Mouse (Mus musculus): ENCODE data around the gene Slc9a5. TPM values are rescaled to one million over a fixed set of nuclear protein-coding genes. Genes with fewer than 3 reads are reported as not detected.

The Slc9a5 gene
- total RNA-seq, 2 experiments from 2014 or later = 39.1 to 42.6 TPM

DNA sequence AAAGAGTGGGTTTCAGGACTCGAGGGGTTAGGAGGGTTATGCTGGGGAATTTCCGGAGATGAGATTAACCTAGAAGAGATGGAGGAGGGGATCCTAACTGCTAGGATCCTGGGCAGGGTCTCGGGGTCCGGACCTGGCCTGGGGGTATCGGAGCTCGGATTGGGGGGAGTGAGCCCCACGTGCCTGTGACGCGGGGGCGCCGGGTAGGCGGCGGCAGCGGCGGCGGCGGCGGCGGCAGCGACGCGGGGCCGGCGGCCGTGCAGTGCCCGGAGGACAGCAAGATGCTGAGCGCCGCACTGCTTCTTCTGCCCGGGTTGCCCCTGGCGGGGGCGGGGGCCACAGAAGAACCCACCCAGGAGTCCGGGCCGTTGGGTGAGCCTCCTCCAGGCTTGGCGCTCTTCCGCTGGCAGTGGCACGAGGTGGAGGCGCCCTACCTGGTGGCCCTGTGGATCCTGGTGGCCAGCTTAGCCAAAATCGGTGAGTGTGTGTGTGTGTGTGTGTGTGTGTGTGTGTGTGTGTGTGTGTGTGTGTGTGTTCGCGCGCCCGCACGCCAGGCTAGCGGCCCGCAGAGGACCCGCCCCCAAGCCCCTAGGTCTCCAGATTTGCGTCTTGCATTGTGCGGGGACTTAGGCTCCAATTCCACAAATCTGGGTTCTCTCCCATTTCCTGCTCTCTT lies 591 bp downstream of the Slc9a5 start:
- DNase-seq (ENCODE audit: low spot score in 2 of 2) = peak; percentile 25 to 35
- intact Hi-C loops (cut with DNase I) = loop anchor here (2.0 kb wide), 1 partner anchor 22 kb away; the partner anchor contains the start of genes Lrrc29 and Tmem208

DNA sequence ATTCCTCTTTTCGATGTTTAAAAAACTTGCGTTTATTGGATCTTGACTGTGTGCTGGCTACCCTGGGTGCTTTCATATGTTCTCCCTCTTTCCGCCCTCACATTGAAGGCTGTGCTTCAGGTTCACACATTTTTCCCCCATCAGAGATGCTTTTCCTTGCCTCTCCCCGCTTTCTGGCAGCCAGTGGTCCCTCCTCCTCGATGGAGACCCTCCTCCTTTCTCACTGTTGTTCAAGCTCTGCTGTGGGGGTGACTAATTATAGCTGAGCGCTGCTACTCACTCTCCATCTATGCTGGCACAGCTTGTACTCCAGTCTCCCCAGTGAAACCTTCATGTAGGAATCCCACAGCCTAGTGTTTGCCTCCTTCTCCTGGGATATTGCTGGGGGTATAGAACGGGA lies 1.5 kb downstream of the Slc9a5 start:
- peak; percentile 42 to 55 for DNase-seq (ENCODE audit: low spot score in 2 of 2)
- intact Hi-C loops (cut with DNase I) = loop anchor here (10.0 kb wide), 1 partner anchor 125 kb away; the partner anchor contains the start of gene Tppp3

DNA sequence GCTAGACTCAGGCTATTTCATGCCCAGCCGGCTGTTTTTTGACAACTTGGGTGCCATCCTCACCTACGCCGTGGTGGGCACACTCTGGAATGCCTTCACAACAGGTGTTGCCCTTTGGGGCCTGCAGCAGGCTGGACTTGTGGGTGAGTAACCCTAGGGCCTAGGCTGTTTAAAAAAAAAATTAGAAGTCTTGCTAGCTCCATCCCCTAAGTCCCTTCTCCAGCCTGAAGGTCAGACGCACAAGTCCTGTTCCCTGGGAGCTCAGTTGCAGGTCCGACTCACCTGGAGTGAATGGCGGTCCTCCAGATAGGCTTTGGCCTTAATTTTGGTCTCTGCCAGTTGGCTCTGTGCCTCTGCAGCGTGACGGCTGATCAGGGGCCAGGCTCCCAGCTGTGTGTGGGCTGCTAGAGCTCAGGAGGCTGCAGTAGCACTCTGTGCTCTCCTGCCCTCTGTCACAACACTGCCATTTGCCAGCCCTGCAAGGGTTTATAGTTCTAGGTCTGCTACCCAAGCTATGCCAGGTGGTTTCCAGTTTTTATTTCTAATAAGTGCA lies 5.0 kb downstream of the Slc9a5 start:
- no peak for DNase-seq (ENCODE audit: low spot score in 2 of 2)
- intact Hi-C loops (cut with DNase I) = loop anchor here (10.0 kb wide), 1 partner anchor 121 kb away; the partner anchor contains the start of gene Tppp3

- DNase-seq (ENCODE audit: low spot score in 2 of 2) = no peak
- intact Hi-C loops (cut with DNase I) = loop anchor here (10.0 kb wide), 1 partner anchor 120 kb away; the partner anchor contains the start of gene Tppp3
These were observed 5.9 kb downstream of the Slc9a5 start for GRCm38 (mm10) chr8:105354549-105354948.

- intact Hi-C loops (cut with DNase I) = loop anchor here (10.0 kb wide), 1 partner anchor 119 kb away; the partner anchor contains the start of gene Tppp3
These were observed 6.8 kb downstream of the Slc9a5 start for GRCm38 (mm10) chr8:105355179-105356024.

DNA sequence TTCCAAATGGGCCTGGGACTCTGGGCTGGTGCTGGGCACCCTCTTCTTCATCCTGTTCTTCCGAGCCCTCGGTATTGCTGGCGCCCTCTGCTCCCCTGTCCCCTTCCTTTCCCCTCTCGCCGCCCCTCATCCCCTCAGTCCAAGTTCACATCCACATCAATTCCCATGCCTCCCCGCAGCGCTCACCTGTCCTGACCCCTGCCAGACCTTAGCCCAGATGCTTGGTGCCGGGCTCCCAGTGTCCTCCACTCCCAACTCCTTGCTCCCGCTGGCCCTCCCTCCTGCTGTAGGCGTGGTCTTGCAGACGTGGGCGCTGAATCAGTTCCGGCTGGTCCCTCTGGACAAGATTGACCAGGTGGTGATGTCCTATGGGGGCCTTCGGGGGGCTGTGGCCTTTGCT lies 8.0 kb downstream of the Slc9a5 start:
- DNase-seq (ENCODE audit: low spot score in 2 of 2) = no peak
- intact Hi-C loops (cut with DNase I) = loop anchor here (10.0 kb wide), 1 partner anchor 118 kb away; the partner anchor contains the start of gene Tppp3

More at GRCm38 (mm10) chr8:105355179-105356024, 6.8 kb downstream of the Slc9a5 start:
- no peak for DNase-seq (ENCODE audit: low spot score in 2 of 2)

DNA sequence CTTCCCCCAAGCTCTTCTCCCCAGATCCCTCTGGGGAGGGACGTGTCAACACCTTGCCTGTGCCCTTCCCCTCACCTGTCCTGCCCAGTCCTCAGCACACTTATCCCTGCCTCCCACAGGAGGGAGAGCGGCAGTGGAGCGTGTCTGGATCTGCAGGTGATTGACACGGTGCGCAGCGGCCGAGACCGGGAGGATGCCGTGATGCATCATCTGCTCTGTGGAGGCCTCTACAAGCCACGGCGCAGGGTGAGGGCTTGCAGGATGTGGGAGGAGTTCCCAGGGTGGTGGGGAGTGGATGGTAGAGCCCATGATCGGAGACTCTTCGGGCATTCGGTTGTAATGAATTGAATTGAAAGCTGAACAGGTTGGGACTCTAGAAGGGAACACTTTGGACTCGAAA lies 10.6 kb downstream of the Slc9a5 start:
- intact Hi-C loops (cut with DNase I) = loop anchor here (10.0 kb wide), 1 partner anchor 116 kb away; the partner anchor contains the start of gene Tppp3
- no peak for DNase-seq (ENCODE audit: low spot score in 2 of 2)

DNA sequence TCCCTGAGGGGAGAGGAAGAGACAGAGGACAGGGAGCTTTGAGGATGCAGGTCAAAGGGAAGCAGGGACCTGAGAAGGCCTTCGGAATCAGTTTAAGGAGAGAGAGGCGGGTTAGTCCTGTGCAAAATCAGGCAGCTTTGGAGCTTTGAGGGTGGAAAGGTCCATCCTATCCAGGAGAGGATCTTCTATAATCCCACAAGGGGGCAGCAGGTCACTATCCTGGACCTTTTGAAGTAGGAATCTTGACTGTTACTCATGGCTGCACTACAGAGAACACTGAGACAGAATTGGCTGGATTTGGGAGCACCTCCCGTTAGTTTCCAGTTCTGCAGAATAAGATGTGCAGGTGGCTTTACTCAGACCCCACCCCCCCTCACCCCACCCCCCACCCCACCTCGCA lies 11.0 kb downstream of the Slc9a5 start:
- intact Hi-C loops (cut with DNase I) = loop anchor here (10.0 kb wide), 1 partner anchor 115 kb away; the partner anchor contains the start of gene Tppp3
- no peak for DNase-seq (ENCODE audit: low spot score in 2 of 2)

DNA sequence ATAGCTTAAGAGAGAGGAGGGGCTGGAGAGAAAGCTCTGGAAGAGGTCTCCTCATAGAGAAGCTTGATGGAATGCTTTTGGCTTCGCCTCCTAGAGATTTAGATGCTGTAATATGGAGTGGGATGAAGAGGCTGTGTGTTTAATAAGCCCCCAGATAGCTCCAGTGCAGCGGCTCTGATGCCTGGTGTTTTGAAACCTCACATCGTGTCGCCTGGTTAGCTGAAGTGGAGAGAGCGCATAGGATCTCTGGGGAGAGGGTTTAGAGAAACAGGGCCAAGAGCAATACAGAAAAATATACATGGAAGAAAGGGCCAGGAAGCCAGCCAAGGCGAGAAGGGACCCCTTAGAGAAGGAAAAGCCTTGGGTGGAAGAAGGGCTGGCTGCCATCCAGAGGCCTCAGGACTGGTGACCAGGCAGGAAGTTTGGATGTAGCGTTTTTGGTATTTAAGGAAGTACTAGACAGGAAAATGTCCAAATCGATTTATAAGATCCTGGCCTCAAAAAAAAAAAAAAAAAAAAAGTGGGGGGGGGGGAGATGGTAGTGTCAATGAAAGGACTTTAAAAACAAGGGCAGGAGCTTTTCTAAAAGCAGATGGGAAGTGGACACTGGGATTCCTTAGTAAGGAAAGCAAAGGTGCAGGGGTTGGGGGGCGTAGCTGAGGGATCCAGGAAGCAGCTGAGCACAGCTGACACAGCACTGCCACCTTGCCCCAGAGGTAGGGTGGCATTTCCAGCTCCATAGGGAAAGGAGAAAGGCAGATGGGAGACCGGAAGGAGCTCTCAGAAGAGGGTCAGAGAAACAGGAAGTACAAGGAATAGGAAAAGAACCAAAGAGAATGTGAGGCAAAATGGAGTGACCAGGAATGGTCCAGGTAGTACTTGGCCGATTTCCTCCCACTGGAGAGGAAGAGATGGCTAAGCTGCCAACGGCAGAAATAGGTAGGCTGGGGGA lies 13.4 kb downstream of the Slc9a5 start:
- DNase-seq (ENCODE audit: low spot score in 2 of 2) = no peak
- intact Hi-C loops (cut with DNase I) = no loop called here

GRCm38 (mm10) chr8:105367107-105367506 lies 18.5 kb downstream of the Slc9a5 start:
- peak in 1 of 2 experiments; percentile 16 for DNase-seq (ENCODE audit: low spot score in 2 of 2)
- intact Hi-C loops (cut with DNase I) = no loop called here

GRCm38 (mm10) chr8:105372473-105372872 lies 23.8 kb downstream of the Slc9a5 start:
- intact Hi-C loops (cut with DNase I) = loop anchor here (5.0 kb wide), 1 partner anchor 105 kb away; no protein-coding TSS in a partner anchor
- no peak for DNase-seq (ENCODE audit: low spot score in 2 of 2)

GRCm38 (mm10) chr8:105373032-105373431 lies 24.4 kb downstream of the Slc9a5 start, which contains the start of gene Plekhg4:
TSS of gene Plekhg4 (plus strand) at chr8:105373274.
- intact Hi-C loops (cut with DNase I) = loop anchor here (5.0 kb wide), 1 partner anchor 104 kb away; no protein-coding TSS in a partner anchor

DNA sequence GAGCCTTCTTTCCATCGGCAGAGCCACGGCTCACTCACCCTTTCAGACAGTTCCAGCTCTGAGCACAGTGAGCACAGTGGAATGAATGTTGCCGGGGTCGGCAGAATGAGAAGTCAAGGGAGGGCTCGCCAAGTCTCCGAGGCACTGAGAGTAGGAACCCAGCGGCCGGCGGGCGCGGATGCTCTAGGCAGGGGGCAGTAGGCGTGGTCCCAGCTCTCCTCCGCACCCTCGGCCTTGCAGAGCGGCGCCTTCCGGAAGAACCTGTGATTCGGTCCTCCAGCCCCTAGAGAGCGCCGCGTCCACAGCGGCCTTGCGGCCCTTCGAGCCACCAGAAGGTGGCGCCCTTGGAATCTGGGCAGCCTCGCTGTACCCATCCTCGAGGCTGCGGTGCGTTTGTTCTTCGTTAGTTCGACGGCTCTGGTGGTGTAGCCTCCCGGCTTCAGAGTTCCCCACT lies 25.9 kb downstream of the Slc9a5 start:
- no peak for DNase-seq (ENCODE audit: low spot score in 2 of 2)
- intact Hi-C loops (cut with DNase I) = loop anchor here (5.0 kb wide), 1 partner anchor 103 kb away; no protein-coding TSS in a partner anchor

More at GRCm38 (mm10) chr8:105373032-105373431, 24.4 kb downstream of the Slc9a5 start, which contains the start of gene Plekhg4:
- no peak for DNase-seq (ENCODE audit: low spot score in 2 of 2)

DNA sequence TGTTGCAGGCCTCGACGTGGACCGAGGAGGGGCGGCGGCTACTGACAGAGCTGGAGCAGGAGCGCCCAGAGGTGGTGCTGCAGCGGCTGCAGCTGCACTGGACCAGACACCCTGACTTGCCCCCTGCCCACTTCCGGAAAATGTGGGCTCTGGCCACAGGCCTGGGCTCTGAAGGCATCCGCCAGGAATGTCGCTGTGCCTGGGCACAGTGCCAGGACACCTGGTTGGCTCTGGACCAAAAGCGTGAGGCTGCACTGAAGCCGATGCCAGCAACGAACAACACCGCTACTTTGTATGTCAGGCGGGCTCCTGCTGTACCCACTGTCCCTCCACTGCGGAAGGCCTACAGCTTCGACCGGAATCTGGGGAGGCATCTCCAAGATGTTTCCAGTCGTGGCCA lies 30.0 kb downstream of the Slc9a5 start:
- intact Hi-C loops (cut with DNase I) = no loop called here
- no peak for DNase-seq (ENCODE audit: low spot score in 2 of 2)

GRCm38 (mm10) chr8:105380308-105380707 lies 31.7 kb downstream of the Slc9a5 start:
- intact Hi-C loops (cut with DNase I) = no loop called here
- no peak for DNase-seq (ENCODE audit: low spot score in 2 of 2)

DNA sequence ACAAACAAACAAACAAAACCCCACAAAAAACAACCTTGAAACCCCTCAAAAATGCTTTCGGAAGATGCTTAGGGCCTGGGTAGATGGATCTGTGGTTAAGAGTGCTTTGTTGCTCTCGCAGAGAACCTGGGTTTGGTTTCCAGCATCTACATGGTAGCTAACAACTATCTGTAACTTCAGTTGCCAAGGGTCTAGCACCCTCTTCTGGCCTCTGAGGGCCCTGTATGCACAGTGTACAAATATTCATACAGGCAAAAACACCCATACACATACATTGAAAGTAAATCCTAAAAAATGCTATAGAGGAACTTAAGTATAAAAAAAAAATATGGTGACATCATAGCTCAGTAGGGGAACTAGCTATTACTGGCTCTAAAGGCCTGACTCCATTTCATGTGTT lies 35.4 kb downstream of the Slc9a5 start:
- intact Hi-C loops (cut with DNase I) = no loop called here
- DNase-seq (ENCODE audit: low spot score in 2 of 2) = no peak

DNA sequence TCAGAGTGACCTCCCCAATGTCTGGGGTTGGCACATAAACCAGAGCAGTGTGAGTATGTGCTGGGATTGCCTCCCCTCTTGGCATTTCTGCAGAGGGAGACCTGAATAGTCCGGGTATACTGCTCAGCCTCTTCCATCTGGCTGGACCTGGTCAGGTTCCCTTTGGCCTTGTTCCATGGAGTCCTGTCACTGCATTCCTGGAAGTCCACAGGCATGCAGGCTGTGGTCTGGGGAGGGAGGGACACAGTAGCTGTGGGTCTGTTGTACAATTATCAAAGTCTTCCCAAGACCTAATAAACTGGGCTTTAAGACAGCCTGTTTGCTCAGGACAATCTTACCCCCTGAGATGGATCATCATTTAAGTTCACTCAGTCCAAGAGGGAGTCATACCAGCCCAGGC lies 38.5 kb downstream of the Slc9a5 start:
- DNase-seq (ENCODE audit: low spot score in 2 of 2) = no peak
- intact Hi-C loops (cut with DNase I) = no loop called here

- intact Hi-C loops (cut with DNase I) = no loop called here
- no peak for DNase-seq (ENCODE audit: low spot score in 2 of 2)
These were observed 40.5 kb downstream of the Slc9a5 start for GRCm38 (mm10) chr8:105389096-105389495.
